Mouse (Mus musculus) erythroblast, adult 5-6 weeks (primary cell): Measurements from ENCODE around the gene Krtap26-1. TPM values are rescaled to one million over a fixed set of nuclear protein-coding genes. Genes with fewer than 3 reads are reported as not detected.

Source experiments
- total RNA-seq, 2 experiments: library from RNA; stranded (forward) in 1 of 2; stranded (reverse) in 1 of 2; fragments of 150-400 nt in 1 of 2; fragments of 200-764, 138-1000 nt in 1 of 2; gene quantifications; 2 replicates each; pipeline versions ENCODE4 v1.2.3 to v1.2.4; 2015 to 2017; ENCODE audit warnings: low replicate concordance in 2 of 2

Krtap26-1 gene
- total RNA-seq, 2 experiments from 2014 or later = not detected

Other genes with a start within 250 kb of the Krtap26-1 start
- gene Cldn17, start 140.8 kb downstream of the Krtap26-1 start, total RNA-seq (2015; ENCODE audit: low replicate concordance) = not detected in 2 replicates
- not detected in 2 replicates for gene Cldn17, start 140.8 kb downstream of the Krtap26-1 start, total RNA-seq (2017; ENCODE audit: low replicate concordance)
- gene Cldn8, start 84.6 kb downstream of the Krtap26-1 start, total RNA-seq (2015; ENCODE audit: low replicate concordance) = not detected in 2 replicates
- not detected in 2 replicates for gene Cldn8, start 84.6 kb downstream of the Krtap26-1 start, total RNA-seq (2017; ENCODE audit: low replicate concordance)
- not detected in 2 replicates for gene Krtap24-1, start 35.5 kb downstream of the Krtap26-1 start, total RNA-seq (2015; ENCODE audit: low replicate concordance)
- not detected in 2 replicates for gene Krtap24-1, start 35.5 kb downstream of the Krtap26-1 start, total RNA-seq (2017; ENCODE audit: low replicate concordance)
- gene 2310079G19Rik, start 20.1 kb downstream of the Krtap26-1 start, total RNA-seq (2015; ENCODE audit: low replicate concordance) = not detected in 2 replicates
- gene 2310079G19Rik, start 20.1 kb downstream of the Krtap26-1 start, total RNA-seq (2017; ENCODE audit: low replicate concordance) = not detected in 2 replicates
- not detected in 2 replicates for gene Krtap27-1, start 23.9 kb upstream of the Krtap26-1 start, total RNA-seq (2015; ENCODE audit: low replicate concordance)
- gene Krtap27-1, start 23.9 kb upstream of the Krtap26-1 start, total RNA-seq (2017; ENCODE audit: low replicate concordance) = not detected in 2 replicates
- gene 2310061N02Rik, start 60.2 kb upstream of the Krtap26-1 start, total RNA-seq (2015; ENCODE audit: low replicate concordance) = not detected in 2 replicates
- gene 2310061N02Rik, start 60.2 kb upstream of the Krtap26-1 start, total RNA-seq (2017; ENCODE audit: low replicate concordance) = not detected in 2 replicates
- gene Krtap13-1, start 81.1 kb upstream of the Krtap26-1 start, total RNA-seq (2015; ENCODE audit: low replicate concordance) = not detected in 2 replicates
- not detected in 2 replicates for gene Krtap13-1, start 81.1 kb upstream of the Krtap26-1 start, total RNA-seq (2017; ENCODE audit: low replicate concordance)
- not detected in 2 replicates for gene Krtap13, start 103.8 kb upstream of the Krtap26-1 start, total RNA-seq (2015; ENCODE audit: low replicate concordance)
- not detected in 2 replicates for gene Krtap13, start 103.8 kb upstream of the Krtap26-1 start, total RNA-seq (2017; ENCODE audit: low replicate concordance)
- gene 2310034C09Rik, start 111.1 kb upstream of the Krtap26-1 start, total RNA-seq (2015; ENCODE audit: low replicate concordance) = not detected in 2 replicates
- not detected in 2 replicates for gene 2310034C09Rik, start 111.1 kb upstream of the Krtap26-1 start, total RNA-seq (2017; ENCODE audit: low replicate concordance)
- not detected in 2 replicates for gene 2310057N15Rik, start 126.4 kb upstream of the Krtap26-1 start, total RNA-seq (2015; ENCODE audit: low replicate concordance)
- not detected in 2 replicates for gene 2310057N15Rik, start 126.4 kb upstream of the Krtap26-1 start, total RNA-seq (2017; ENCODE audit: low replicate concordance)
- not detected in 2 replicates for gene Gm5965, start 130.1 kb upstream of the Krtap26-1 start, total RNA-seq (2015; ENCODE audit: low replicate concordance)
- not detected in 2 replicates for gene Gm5965, start 130.1 kb upstream of the Krtap26-1 start, total RNA-seq (2017; ENCODE audit: low replicate concordance)
- gene Gm20741, start 164.4 kb upstream of the Krtap26-1 start, total RNA-seq (2015; ENCODE audit: low replicate concordance) = not detected in 2 replicates
- not detected in 2 replicates for gene Gm20741, start 164.4 kb upstream of the Krtap26-1 start, total RNA-seq (2017; ENCODE audit: low replicate concordance)
- not detected in 2 replicates for gene Krtap15, start 172.4 kb upstream of the Krtap26-1 start, total RNA-seq (2015; ENCODE audit: low replicate concordance)
- gene Krtap15, start 172.4 kb upstream of the Krtap26-1 start, total RNA-seq (2017; ENCODE audit: low replicate concordance) = not detected in 2 replicates
- not detected in 2 replicates for gene Krtap14, start 178.3 kb upstream of the Krtap26-1 start, total RNA-seq (2015; ENCODE audit: low replicate concordance)
- gene Krtap14, start 178.3 kb upstream of the Krtap26-1 start, total RNA-seq (2017; ENCODE audit: low replicate concordance) = not detected in 2 replicates
- not detected in 2 replicates for gene Krtap19-1, start 221.6 kb upstream of the Krtap26-1 start, total RNA-seq (2015; ENCODE audit: low replicate concordance)
- gene Krtap19-1, start 221.6 kb upstream of the Krtap26-1 start, total RNA-seq (2017; ENCODE audit: low replicate concordance) = not detected in 2 replicates
- not detected in 2 replicates for gene Krtap19-2, start 226.5 kb upstream of the Krtap26-1 start, total RNA-seq (2015; ENCODE audit: low replicate concordance)
- not detected in 2 replicates for gene Krtap19-2, start 226.5 kb upstream of the Krtap26-1 start, total RNA-seq (2017; ENCODE audit: low replicate concordance)
- gene Krtap19-3, start 230.2 kb upstream of the Krtap26-1 start, total RNA-seq (2015; ENCODE audit: low replicate concordance) = not detected in 2 replicates
- gene Krtap19-3, start 230.2 kb upstream of the Krtap26-1 start, total RNA-seq (2017; ENCODE audit: low replicate concordance) = not detected in 2 replicates
- not detected in 2 replicates for gene Krtap19-4, start 237.3 kb upstream of the Krtap26-1 start, total RNA-seq (2015; ENCODE audit: low replicate concordance)
- gene Krtap19-4, start 237.3 kb upstream of the Krtap26-1 start, total RNA-seq (2017; ENCODE audit: low replicate concordance) = not detected in 2 replicates
- not detected in 2 replicates for gene Krtap19-5, start 248.7 kb upstream of the Krtap26-1 start, total RNA-seq (2015; ENCODE audit: low replicate concordance)
- not detected in 2 replicates for gene Krtap19-5, start 248.7 kb upstream of the Krtap26-1 start, total RNA-seq (2017; ENCODE audit: low replicate concordance)